Mouse (Mus musculus) E14TG2a.4 (cell line): ENCODE results near the gene Hnrnpa1.
"Not testable (repeated sequence)": the region's sequence is repeated elsewhere in the genome, so short reads cannot be mapped to it uniquely, and the experiment has no call there.

ENCODE experiments used
- H3K27me3 ChIP-seq: 2 replicates; pipeline ENCODE4 v1.6.1; 2014; ENCODE audit warnings: low read length, control low read depth; ENCODE audit not compliant: insufficient read depth
- H3K36me3 ChIP-seq: 2 replicates; pipeline ENCODE4 v1.6.1; 2014; ENCODE audit warnings: low read length, control low read depth; ENCODE audit not compliant: insufficient read depth
- H3K4me1 ChIP-seq: replicated peaks from 2 replicates; pipeline ENCODE4 v1.6.1; 2014; ENCODE audit warnings: low read depth, low read length, control low read depth
- H3K4me3 ChIP-seq: replicated peaks from 2 replicates; pipeline ENCODE4 v1.5.1; 2014; ENCODE audit warnings: mild to moderate bottlenecking, low read length
- H3K9me3 ChIP-seq: 2 replicates; pipeline ENCODE4 v1.6.1; 2014; ENCODE audit warnings: low read length, control low read depth
- CTCF ChIP-seq: conservative IDR thresholded peaks from 2 replicates; pipeline ENCODE4 v1.5.1; 2014; ENCODE audit warnings: low read length
- NANOG ChIP-seq: IDR thresholded peaks from 2 replicates; pipeline ENCODE4 v1.6.1; 2014; ENCODE audit warnings: borderline replicate concordance, low read length, mixed read lengths
- POU5F1 ChIP-seq: IDR thresholded peaks from 2 replicates; pipeline ENCODE4 v1.6.1; 2014; ENCODE audit warnings: low read length, borderline replicate concordance

The Hnrnpa1 gene

DNA sequence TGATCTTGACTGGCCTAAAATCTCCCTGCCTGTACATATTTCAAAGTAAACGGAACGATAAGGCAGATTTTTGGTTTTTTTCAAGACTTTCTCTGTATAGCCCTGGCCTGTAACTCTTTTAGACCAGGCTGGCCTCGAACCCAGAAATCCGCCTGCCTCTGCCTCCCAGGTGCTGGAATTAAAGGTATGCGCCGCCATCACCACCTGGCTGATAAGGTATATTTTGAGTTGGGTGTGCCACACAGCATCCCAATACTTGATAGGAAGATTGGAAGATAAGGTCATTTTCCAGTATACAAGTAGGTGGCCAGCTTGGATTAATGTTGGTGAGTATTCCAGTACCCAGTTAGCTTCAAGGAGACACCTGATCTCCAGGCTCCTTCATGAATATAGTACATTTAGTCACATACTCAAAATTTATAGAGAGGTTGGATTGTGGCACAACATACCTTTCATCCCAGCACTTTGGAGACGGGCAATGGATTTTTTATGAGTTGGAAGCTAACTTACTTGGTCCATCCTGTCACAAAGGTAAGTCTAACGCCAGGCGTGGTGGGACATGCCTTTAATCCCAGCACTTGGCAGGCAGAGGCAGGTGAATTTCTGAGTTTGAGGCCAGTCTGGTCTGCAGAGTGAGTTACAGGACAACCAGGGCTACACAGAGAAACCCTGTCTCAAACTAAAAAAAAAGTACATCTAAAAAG is 7.0 kb downstream of the Hnrnpa1 start:
- H3K4me1 ChIP-seq = peaks cover 57% of the 10 kb centered on the region
- H3K4me3 ChIP-seq = no peak overlapping the region
- peaks cover 66% of the 10 kb centered on the region for H3K36me3 ChIP-seq
- no peak for TF ChIP-seq NANOG
- no peaks in the 10 kb centered on the region for H3K27me3 ChIP-seq
- H3K9me3 ChIP-seq = no peaks in the 10 kb centered on the region

DNA sequence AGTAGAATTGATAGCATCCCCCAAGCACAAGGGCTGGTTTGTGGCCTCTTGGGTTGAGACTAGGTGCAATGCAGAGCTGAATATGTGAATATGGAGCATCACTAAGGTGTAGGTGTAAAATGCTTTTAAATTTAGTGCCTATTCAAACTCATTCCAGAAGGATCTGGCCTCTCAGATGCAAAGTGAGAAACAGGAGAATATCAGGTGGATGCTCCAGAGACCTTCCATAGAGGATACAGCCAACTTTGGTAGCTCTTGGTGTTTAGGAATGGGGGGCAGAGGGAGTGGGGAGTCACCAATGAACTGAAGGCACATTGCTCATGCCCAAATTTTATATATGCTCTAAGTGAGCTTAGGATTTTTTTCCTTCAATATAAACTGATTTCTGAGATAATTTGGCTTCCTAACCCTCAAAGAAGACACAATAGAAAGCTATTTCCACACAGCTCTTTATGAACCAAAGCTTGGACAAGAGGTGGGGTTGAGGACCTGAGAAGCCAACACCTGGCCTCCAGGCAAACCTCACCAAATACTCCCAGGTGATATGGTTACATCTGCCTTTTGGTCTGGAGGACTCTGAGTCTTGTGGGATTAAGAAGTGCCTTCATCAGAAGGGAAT is 7.7 kb downstream of the Hnrnpa1 start:
- Histone ChIP-seq H3K36me3 (peaks cover 59% of the 10 kb centered on the region), H3K9me3 (no peaks in the 10 kb centered on the region), H3K27me3 (no peaks in the 10 kb centered on the region), H3K4me1 (peaks cover 56% of the 10 kb centered on the region), H3K4me3 (no peak overlapping the region)
- TF ChIP-seq NANOG = no peak
- TF ChIP-seq CTCF = no peak
- TF ChIP-seq POU5F1 = no peak

DNA sequence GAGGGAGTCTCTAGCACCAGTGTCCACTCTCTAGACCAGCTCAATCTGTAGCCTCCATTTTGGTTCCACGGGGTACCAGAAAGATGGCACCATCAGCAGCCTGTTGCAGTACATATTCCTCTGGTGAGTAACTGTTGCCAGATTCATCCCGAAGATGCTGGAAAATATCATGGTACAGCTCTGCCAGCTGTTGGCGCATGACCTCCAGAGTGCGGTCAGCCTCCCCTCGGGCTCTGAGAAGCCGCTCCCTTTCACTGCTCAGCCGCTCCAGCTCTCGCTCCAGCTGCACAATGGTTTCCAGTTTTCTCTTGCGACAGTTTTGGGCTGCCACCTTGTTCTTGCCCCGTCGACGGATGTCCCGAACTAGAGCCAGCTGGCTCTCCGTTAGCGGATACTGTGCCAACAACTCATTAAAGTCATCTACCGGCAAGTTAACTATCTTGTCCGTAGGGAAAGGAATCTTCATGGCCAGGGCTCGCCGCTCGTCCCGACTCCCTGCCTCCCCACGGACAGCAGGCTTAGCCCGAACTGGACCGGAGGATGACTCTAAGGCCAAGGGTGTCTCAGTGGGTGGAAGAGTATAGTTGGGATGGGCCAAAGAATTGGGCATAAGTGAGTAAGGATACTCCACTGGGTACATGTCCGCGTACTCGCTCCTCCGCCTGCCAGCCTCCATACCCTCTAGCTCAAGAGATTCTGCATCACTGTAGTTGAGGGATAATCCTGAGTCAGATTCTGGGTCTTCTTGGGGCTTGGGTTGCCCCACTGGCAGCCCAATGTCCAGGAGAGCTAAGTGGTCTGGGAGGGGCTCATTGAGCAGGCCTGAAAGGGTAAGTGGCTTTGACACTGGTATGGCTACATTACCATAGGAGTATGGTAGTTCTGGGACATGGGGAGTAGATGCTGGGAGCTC is 8.4 kb downstream of the Hnrnpa1 start:
- peaks cover 51% of the 10 kb centered on the region for H3K4me1 ChIP-seq
- no peaks in the 10 kb centered on the region for H3K9me3 ChIP-seq
- H3K36me3 ChIP-seq = peaks cover 52% of the 10 kb centered on the region
- TF ChIP-seq NANOG (no peak), POU5F1 (no peak), CTCF (no peak)
- H3K27me3 ChIP-seq = peaks cover 2% of the 10 kb centered on the region
- H3K4me3 ChIP-seq = no peak overlapping the region

DNA sequence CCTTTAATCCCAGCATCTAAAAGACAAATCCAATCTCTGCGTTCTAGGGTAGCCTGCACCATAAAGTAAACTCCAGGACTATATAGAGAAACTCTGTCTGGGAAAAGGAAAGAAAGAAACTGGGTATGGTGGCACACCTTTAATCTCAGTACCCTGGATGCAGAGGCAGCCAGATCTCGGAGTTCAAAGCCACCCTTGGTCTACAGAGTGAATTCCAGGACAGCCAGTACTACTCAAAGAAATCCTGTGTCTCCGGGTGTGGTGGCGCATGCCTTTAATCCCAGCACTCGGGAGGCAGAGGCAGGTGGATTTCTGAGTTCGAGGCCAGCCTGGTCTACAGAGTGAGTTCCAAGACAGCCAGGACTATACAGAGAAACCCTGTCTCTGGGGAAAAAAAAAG is 9.3 kb downstream of the Hnrnpa1 start:
- not testable (repeated sequence) for H3K9me3 ChIP-seq, H3K4me3 ChIP-seq
- Histone ChIP-seq H3K27me3 (peaks cover 10% of the 10 kb centered on the region), H3K36me3 (peaks cover 46% of the 10 kb centered on the region), H3K4me1 (peaks cover 48% of the 10 kb centered on the region)

DNA sequence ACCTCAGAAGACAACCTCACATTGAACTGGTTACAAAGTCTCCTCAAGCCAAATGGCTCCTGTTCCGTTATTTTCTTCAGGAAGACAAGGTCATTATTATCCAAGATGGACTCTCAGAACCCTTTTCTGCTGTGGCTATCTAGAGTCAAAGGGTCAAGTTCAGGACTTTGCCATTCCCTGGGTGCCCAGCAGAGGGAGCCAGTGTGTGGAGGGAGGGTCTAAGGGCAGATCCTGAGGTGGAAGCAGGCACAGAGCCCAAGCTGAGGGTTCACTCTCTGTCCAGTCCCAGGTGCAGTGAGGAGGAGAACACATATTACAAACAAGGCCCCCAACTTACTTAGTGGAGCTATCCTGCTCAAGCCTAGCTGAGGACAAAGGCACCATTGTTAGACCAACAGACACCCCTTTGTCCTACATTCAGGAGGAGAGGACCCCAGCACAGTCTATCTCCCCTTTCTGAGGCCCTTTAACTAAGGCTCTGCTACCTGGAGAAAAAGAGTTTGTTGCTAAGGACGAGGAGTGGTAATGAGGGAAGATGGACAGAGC is 10.0 kb downstream of the Hnrnpa1 start:
- H3K9me3 ChIP-seq = no peaks in the 10 kb centered on the region
- TF ChIP-seq CTCF (peak; percentile 97), POU5F1 (no peak)
- peaks cover 51% of the 10 kb centered on the region for H3K4me1 ChIP-seq
- peaks cover 18% of the 10 kb centered on the region for H3K27me3 ChIP-seq
- no peak overlapping the region for H3K4me3 ChIP-seq
- H3K36me3 ChIP-seq = peaks cover 40% of the 10 kb centered on the region

DNA sequence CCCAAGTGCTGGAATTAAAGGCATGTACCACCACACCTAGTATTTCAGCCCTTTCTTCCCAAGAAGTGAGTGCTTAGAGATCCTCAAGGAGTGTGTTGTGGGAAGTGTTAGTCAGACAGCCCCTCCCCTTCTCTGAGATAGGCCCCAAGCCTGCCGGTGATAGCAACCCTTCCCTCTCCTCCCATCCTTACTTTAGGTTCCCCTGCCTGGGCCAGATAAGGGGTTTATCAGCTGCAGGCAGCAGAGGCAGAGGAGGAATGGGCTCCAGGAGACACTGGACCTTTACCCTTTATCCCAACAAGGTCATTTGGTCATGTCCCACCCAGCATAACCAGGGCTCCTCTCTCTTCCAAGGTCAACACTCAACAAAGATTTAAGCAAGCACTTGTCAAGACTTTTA is 11.4 kb downstream of the Hnrnpa1 start:
- Histone ChIP-seq H3K9me3 (no peaks in the 10 kb centered on the region), H3K4me1 (peaks cover 58% of the 10 kb centered on the region), H3K4me3 (no peak overlapping the region), H3K27me3 (peaks cover 22% of the 10 kb centered on the region), H3K36me3 (peaks cover 28% of the 10 kb centered on the region)
- no peak for TF ChIP-seq POU5F1
- no peak for TF ChIP-seq NANOG

DNA sequence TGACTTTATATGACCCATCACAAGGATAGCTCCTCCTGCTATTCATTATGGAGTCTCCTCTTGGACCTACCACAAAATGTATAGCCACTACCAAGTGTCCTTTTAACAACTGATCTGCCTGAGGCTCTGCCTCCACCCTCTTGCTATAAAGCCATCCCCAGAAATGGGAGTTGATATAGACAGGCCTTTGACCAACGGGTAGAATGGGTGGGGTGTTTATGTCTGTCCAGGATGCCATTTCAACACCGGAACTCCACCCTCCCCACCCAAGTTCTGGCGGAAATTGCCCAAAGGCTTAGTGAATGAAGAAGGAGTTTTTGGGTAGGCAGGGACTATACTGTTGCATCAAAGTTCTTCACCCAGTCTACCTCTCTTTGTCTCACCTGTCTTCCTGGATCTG is 12.4 kb downstream of the Hnrnpa1 start:
- peaks cover 60% of the 10 kb centered on the region for H3K4me1 ChIP-seq

DNA sequence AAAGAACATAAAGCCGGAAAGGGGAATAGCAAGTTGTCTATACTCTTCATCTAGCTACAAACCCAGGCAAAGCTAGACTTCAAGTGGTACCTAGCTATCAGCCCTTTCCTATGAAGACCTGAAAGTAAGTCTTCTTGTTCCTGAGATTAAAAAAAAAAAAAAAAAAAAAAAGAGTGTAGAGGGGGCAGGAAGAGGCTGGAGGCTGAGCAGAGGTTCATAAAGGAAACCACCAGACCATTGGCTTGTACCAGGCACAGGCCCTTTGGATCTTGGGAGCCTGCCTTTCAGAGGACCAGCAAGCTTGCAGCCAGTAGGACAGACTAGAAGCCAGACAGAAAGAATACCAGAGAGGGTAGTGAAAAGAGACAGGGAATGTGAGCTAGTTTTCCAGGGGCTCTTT is 13.1 kb downstream of the Hnrnpa1 start:
- Histone ChIP-seq H3K27me3 (peaks cover 22% of the 10 kb centered on the region), H3K4me1 (peaks cover 64% of the 10 kb centered on the region), H3K4me3 (no peak overlapping the region), H3K9me3 (no peaks in the 10 kb centered on the region), H3K36me3 (peaks cover 10% of the 10 kb centered on the region)
- TF ChIP-seq CTCF (no peak), POU5F1 (no peak), NANOG (no peak)

More for the DNA sequence above, 12.4 kb downstream of the Hnrnpa1 start:
- Histone ChIP-seq H3K36me3 (peaks cover 17% of the 10 kb centered on the region), H3K4me3 (no peak overlapping the region), H3K9me3 (no peaks in the 10 kb centered on the region), H3K27me3 (peaks cover 22% of the 10 kb centered on the region)
- TF ChIP-seq CTCF (no peak), POU5F1 (no peak), NANOG (no peak)
